Mouse (Mus musculus): ENCODE data around the gene Zp2. TPM values are rescaled to one million over a fixed set of nuclear protein-coding genes. Genes with fewer than 3 reads are reported as not detected.

The Zp2 gene
- not detected in 2 replicates for polyA plus RNA-seq (2015; fragmentation: Nextera tagmentation; extraction: Ambion mirVana)

DNA sequence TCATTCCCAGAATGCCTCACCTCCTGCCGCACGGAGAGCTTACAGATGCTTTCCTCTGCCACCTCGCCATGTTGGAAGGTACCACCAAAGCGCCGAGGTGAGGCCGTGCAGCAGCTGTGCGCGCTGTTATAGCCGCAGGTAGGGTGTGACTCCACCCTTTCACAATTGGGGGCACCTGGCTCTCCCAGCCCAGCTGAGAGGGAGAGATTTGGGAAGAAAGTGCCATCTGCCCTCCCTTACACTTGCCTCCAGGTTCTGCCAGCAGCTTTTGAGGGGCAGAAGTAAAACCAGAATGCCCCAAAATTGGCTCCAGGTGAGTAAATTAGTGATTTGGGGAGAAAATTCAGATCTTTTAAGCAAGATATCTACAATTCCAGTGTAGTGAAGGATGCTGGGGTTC lies at the start of gene Zp2:
Gene Zp2 (minus strand): TSS at position 101 of the 400 bp plus-strand sequence.
- ATAC-seq (ENCODE audit: low read depth) = no peak
- 65% methylated on average over 9 of the region's 9 CpGs for WGBS
- Histone ChIP-seq H3K4me3 (ENCODE audit: low read length) (no peak within 1 kb of the TSS), H3K4me2 (ENCODE audit: low read depth, low read length) (no peak within 1 kb of the TSS), H3K27me3 (ENCODE audit: control insufficient read depth, insufficient read depth, low read depth, low read length) (no peaks in the 10 kb centered on the region), H3K4me1 (replicated peaks; ENCODE audit: control insufficient read depth, insufficient read depth, low read length) (no peaks in the 10 kb centered on the region), H3K9ac (ENCODE audit: low read length) (no peak within 1 kb of the TSS), H3K9me3 (ENCODE audit: control insufficient read depth, low read length) (no peaks in the 10 kb centered on the region), H3K27ac (ENCODE audit: low read length) (no peak within 1 kb of the TSS), H3K36me3 (ENCODE audit: control insufficient read depth, insufficient read depth, low read length) (no peaks in the 10 kb centered on the region)

- H3K4me3 ChIP-seq (ENCODE audit: low read length) = no peak overlapping the region
- H3K9me3 ChIP-seq (ENCODE audit: control insufficient read depth, low read length) = no peaks in the 10 kb centered on the region
- H3K4me2 ChIP-seq (ENCODE audit: low read depth, low read length) = no peak overlapping the region
- no peaks in the 10 kb centered on the region for H3K36me3 ChIP-seq (ENCODE audit: control insufficient read depth, insufficient read depth, low read length)
- ATAC-seq (ENCODE audit: low read depth) = no peak
- H3K27ac ChIP-seq (ENCODE audit: low read length) = no peak overlapping the region
- peaks cover 3% of the 10 kb centered on the region for H3K4me1 ChIP-seq (replicated peaks; ENCODE audit: control insufficient read depth, insufficient read depth, low read length)
- 79% methylated on average over 6 of the region's 6 CpGs for WGBS
- H3K9ac ChIP-seq (ENCODE audit: low read length) = no peak overlapping the region
- H3K27me3 ChIP-seq (ENCODE audit: control insufficient read depth, insufficient read depth, low read depth, low read length) = no peaks in the 10 kb centered on the region
Measured at GRCm38 (mm10) chr7:120192816-120193215, 47.7 kb upstream of the Zp2 start.

GRCm38 (mm10) chr7:120192207-120192606 lies 47.1 kb upstream of the Zp2 start:
- H3K36me3 ChIP-seq (ENCODE audit: control insufficient read depth, insufficient read depth, low read length) = no peaks in the 10 kb centered on the region

GRCm38 (mm10) chr7:120190150-120190665 lies 45.1 kb upstream of the Zp2 start:
- peak; percentile 31; the same call in 1 of the 2 replicates for ATAC-seq (ENCODE audit: low read depth)
- Histone ChIP-seq H3K27ac (ENCODE audit: low read length) (no peak overlapping the region), H3K4me1 (replicated peaks; ENCODE audit: control insufficient read depth, insufficient read depth, low read length) (peaks cover 3% of the 10 kb centered on the region), H3K4me3 (ENCODE audit: low read length) (no peak overlapping the region), H3K4me2 (ENCODE audit: low read depth, low read length) (no peak overlapping the region), H3K9ac (ENCODE audit: low read length) (no peak overlapping the region), H3K36me3 (ENCODE audit: control insufficient read depth, insufficient read depth, low read length) (no peaks in the 10 kb centered on the region), H3K27me3 (ENCODE audit: control insufficient read depth, insufficient read depth, low read depth, low read length) (no peaks in the 10 kb centered on the region), H3K9me3 (ENCODE audit: control insufficient read depth, low read length) (no peaks in the 10 kb centered on the region)
- 32% methylated on average over 8 of the region's 8 CpGs for WGBS

More at GRCm38 (mm10) chr7:120192207-120192606, 47.1 kb upstream of the Zp2 start:
- H3K4me1 ChIP-seq (replicated peaks; ENCODE audit: control insufficient read depth, insufficient read depth, low read length) = peaks cover 3% of the 10 kb centered on the region
- no peaks in the 10 kb centered on the region for H3K9me3 ChIP-seq (ENCODE audit: control insufficient read depth, low read length)
- ATAC-seq (ENCODE audit: low read depth) = no peak
- no peak overlapping the region for H3K4me3 ChIP-seq (ENCODE audit: low read length)
- H3K27me3 ChIP-seq (ENCODE audit: control insufficient read depth, insufficient read depth, low read depth, low read length) = no peaks in the 10 kb centered on the region
- H3K27ac ChIP-seq (ENCODE audit: low read length) = no peak overlapping the region
- H3K4me2 ChIP-seq (ENCODE audit: low read depth, low read length) = no peak overlapping the region
- 45% methylated on average over 3 of the region's 3 CpGs for WGBS
- no peak overlapping the region for H3K9ac ChIP-seq (ENCODE audit: low read length)

DNA sequence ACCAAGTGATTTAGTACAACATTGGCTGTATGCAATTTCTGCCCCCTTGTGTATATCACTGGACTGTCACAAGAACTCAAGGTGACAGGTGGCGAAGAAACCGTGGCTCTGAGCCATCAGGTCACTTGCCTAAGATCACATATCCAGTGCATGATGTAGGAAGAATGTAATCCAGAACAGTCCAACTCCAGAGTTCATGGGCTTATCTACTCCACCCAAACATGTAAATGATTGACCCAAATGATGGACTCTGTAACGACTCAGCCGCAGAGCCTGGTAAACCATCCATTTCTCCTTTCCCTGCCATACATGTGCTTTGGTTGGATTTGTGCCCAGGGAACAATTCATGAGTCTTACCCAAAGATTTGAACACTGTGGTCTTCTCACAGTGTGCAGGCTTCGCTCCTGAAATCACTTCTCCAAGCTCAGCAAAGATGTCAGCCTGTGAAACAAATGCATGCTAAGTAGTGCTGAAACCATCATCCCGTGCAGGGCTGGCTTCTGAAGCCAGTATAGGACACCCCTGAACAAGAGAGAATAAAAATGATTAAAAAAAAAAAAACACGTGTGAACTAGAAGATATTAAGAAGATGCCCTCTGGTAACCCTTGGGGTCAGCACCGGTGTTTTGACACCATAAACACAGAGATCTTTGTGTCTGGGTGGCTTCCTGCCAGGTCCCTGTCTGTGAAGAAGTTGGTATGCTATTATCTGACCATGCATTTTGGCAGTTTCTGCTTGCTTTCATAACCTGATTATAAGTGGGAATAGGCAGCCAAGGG lies 44.5 kb upstream of the Zp2 start:
- H3K4me2 ChIP-seq (ENCODE audit: low read depth, low read length) = no peak overlapping the region
- H3K9me3 ChIP-seq (ENCODE audit: control insufficient read depth, low read length) = no peaks in the 10 kb centered on the region
- no peak for ATAC-seq (ENCODE audit: low read depth)
- H3K27ac ChIP-seq (ENCODE audit: low read length) = no peak overlapping the region
- no peak overlapping the region for H3K4me3 ChIP-seq (ENCODE audit: low read length)
- H3K4me1 ChIP-seq (replicated peaks; ENCODE audit: control insufficient read depth, insufficient read depth, low read length) = peaks cover 3% of the 10 kb centered on the region
- H3K9ac ChIP-seq (ENCODE audit: low read length) = no peak overlapping the region
- 62% methylated on average over 8 of the region's 8 CpGs for WGBS
- H3K27me3 ChIP-seq (ENCODE audit: control insufficient read depth, insufficient read depth, low read depth, low read length) = no peaks in the 10 kb centered on the region
- no peaks in the 10 kb centered on the region for H3K36me3 ChIP-seq (ENCODE audit: control insufficient read depth, insufficient read depth, low read length)

DNA sequence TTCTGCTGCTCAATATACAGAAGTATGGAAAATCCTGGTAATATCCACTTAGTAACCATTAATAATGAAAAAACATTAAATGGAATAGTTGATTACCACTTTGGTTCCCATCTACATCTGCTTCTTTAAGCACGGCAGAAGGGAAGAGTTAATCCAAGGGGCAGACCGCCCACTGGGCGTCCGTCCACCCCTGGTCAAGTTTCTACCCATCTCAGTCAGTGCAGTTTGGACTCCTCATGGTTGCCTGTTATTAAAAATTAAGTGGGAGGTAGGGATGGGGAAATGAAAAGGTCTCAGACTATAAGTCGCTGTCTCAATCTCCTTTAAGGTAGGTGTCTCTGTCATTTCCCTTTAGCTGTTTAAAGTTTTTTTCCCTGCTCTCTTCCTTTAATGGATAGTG lies 43.9 kb upstream of the Zp2 start:
- peaks cover 3% of the 10 kb centered on the region for H3K4me1 ChIP-seq (replicated peaks; ENCODE audit: control insufficient read depth, insufficient read depth, low read length)
- H3K27me3 ChIP-seq (ENCODE audit: control insufficient read depth, insufficient read depth, low read depth, low read length) = no peaks in the 10 kb centered on the region
- no peak overlapping the region for H3K27ac ChIP-seq (ENCODE audit: low read length)
- H3K4me3 ChIP-seq (ENCODE audit: low read length) = no peak overlapping the region
- H3K36me3 ChIP-seq (ENCODE audit: control insufficient read depth, insufficient read depth, low read length) = no peaks in the 10 kb centered on the region
- H3K9ac ChIP-seq (ENCODE audit: low read length) = no peak overlapping the region
- no peak overlapping the region for H3K4me2 ChIP-seq (ENCODE audit: low read depth, low read length)
- H3K9me3 ChIP-seq (ENCODE audit: control insufficient read depth, low read length) = no peaks in the 10 kb centered on the region
- whole genome bisulfite sequencing = 87% methylated on average over 5 of the region's 5 CpGs
- ATAC-seq (ENCODE audit: low read depth) = no peak

DNA sequence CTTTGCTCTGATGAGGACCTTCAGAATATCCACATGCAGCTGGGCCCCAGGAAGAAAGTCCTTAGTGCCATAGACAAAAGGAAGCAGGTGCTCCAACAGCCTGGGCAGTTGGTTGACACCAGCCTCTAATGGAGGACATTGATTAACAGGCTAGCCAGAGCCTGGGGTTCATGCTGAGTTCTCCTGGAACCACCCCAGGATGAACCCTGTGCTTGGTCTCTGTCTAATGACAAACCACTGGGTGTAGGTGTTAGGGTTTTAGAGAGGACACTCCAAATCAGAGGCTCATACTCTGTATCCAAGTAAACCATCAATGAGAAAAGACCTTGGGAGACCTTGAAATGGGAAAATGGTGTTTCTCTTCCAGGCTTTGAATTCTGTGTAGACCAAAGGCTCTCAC lies 37.8 kb upstream of the Zp2 start:
- H3K36me3 ChIP-seq (ENCODE audit: control insufficient read depth, insufficient read depth, low read length) = no peaks in the 10 kb centered on the region
- ATAC-seq (ENCODE audit: low read depth) = no peak
- H3K27ac ChIP-seq (ENCODE audit: low read length) = no peak overlapping the region
- H3K4me3 ChIP-seq (ENCODE audit: low read length) = no peak overlapping the region
- H3K9ac ChIP-seq (ENCODE audit: low read length) = no peak overlapping the region
- no peak overlapping the region for H3K4me2 ChIP-seq (ENCODE audit: low read depth, low read length)
- H3K27me3 ChIP-seq (ENCODE audit: control insufficient read depth, insufficient read depth, low read depth, low read length) = no peaks in the 10 kb centered on the region
- H3K9me3 ChIP-seq (ENCODE audit: control insufficient read depth, low read length) = no peaks in the 10 kb centered on the region
- H3K4me1 ChIP-seq (replicated peaks; ENCODE audit: control insufficient read depth, insufficient read depth, low read length) = no peaks in the 10 kb centered on the region

GRCm38 (mm10) chr7:120181401-120182230 lies 36.5 kb upstream of the Zp2 start:
- no peak overlapping the region for H3K4me2 ChIP-seq (ENCODE audit: low read depth, low read length)
- no peak for ATAC-seq (ENCODE audit: low read depth)
- no peaks in the 10 kb centered on the region for H3K27me3 ChIP-seq (ENCODE audit: control insufficient read depth, insufficient read depth, low read depth, low read length)
- no peak overlapping the region for H3K4me3 ChIP-seq (ENCODE audit: low read length)
- no peaks in the 10 kb centered on the region for H3K9me3 ChIP-seq (ENCODE audit: control insufficient read depth, low read length)
- H3K9ac ChIP-seq (ENCODE audit: low read length) = no peak overlapping the region
- no peak overlapping the region for H3K27ac ChIP-seq (ENCODE audit: low read length)
- WGBS = 85% methylated on average over 4 of the region's 4 CpGs
- no peaks in the 10 kb centered on the region for H3K4me1 ChIP-seq (replicated peaks; ENCODE audit: control insufficient read depth, insufficient read depth, low read length)
- no peaks in the 10 kb centered on the region for H3K36me3 ChIP-seq (ENCODE audit: control insufficient read depth, insufficient read depth, low read length)

DNA sequence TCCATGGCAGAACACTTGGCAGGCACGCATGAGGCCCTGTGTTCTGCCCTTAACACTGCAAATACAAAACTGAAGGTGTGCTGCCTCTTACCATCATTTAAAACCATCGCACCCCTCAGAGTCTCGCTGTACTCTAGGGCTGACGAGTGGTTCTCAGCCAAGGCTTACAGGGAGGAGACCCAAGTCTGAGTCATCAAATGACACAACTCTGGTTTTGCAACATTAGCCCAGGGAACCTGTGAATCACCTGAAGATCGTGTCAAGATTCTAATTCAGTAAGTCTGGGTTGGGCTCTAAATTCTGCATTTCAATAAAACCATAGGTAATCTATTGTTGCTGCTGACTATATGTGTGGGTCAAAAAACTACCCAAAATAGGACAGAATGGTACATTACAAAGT lies 35.5 kb upstream of the Zp2 start:
- no peaks in the 10 kb centered on the region for H3K9me3 ChIP-seq (ENCODE audit: control insufficient read depth, low read length)
- no peak overlapping the region for H3K4me3 ChIP-seq (ENCODE audit: low read length)
- no peak for ATAC-seq (ENCODE audit: low read depth)
- H3K36me3 ChIP-seq (ENCODE audit: control insufficient read depth, insufficient read depth, low read length) = no peaks in the 10 kb centered on the region
- H3K4me2 ChIP-seq (ENCODE audit: low read depth, low read length) = no peak overlapping the region
- no peaks in the 10 kb centered on the region for H3K4me1 ChIP-seq (replicated peaks; ENCODE audit: control insufficient read depth, insufficient read depth, low read length)
- H3K27ac ChIP-seq (ENCODE audit: low read length) = no peak overlapping the region
- no peaks in the 10 kb centered on the region for H3K27me3 ChIP-seq (ENCODE audit: control insufficient read depth, insufficient read depth, low read depth, low read length)
- H3K9ac ChIP-seq (ENCODE audit: low read length) = no peak overlapping the region
- 73% methylated on average over 5 of the region's 5 CpGs for WGBS
